Mouse (Mus musculus) megakaryocyte, embryonic 14.5 days (primary cell): ENCODE data around the gene Reln.

Experiments
- FLI1 ChIP-seq: IDR thresholded peaks from 2 replicates; pipeline ENCODE4 v1.6.1; 2012; ENCODE audit warnings: low read length, inconsistent platforms, mixed read lengths
- GATA1 ChIP-seq: IDR thresholded peaks from 3 replicates; pipeline ENCODE4 v1.6.1; 2012; ENCODE audit warnings: mixed read lengths, low read length, inconsistent platforms, borderline replicate concordance

DNA sequence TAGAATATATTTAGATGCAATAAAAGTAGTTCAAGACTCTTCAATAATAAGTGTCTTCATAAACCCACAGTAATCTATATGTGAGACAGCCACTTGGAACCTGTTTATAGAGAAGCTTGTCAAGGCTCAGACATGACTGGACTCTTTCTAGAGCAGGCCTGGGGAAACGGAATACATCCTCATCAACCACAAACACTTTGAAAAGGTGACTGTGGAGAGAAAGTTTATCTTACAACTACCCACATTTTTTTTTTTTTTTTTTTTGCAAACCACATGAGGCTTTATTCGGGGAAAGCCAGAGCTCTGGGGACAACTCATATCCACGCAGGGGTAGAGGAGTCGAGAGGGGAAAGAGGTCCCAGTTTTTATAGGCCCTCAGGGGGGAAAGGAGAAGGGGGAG, 36.6 kb downstream of the Reln start:
- TF ChIP-seq GATA1 (no peak), FLI1 (no peak)
